Mouse (Mus musculus): Measurements from ENCODE around the gene Grasp.

GRCm38 (mm10) chr15:101198218-101198617, 25.8 kb upstream of the Grasp start:
- no peak; the same call in 1 of the 2 replicates for TF ChIP-seq CTCF (IDR thresholded peaks at IDR 0.05)
- TF ChIP-seq EP300 (IDR thresholded peaks at IDR 0.05; ENCODE audit: insufficient read depth, low read depth, low read length), result peak; percentile 72
- no peak for TF ChIP-seq POLR2A (IDR thresholded peaks at IDR 0.05; ENCODE audit: insufficient read depth, low read depth, low read length)

Measured in heart, adult 2 months (tissue).